Mouse (Mus musculus): ENCODE results near the gene Rapgef2. TPM values are rescaled to one million over a fixed set of nuclear protein-coding genes. Genes with fewer than 3 reads are reported as not detected.

The Rapgef2 gene
- polyA plus RNA-seq, 1 experiment from 2014 or later, result 8.9 TPM

DNA sequence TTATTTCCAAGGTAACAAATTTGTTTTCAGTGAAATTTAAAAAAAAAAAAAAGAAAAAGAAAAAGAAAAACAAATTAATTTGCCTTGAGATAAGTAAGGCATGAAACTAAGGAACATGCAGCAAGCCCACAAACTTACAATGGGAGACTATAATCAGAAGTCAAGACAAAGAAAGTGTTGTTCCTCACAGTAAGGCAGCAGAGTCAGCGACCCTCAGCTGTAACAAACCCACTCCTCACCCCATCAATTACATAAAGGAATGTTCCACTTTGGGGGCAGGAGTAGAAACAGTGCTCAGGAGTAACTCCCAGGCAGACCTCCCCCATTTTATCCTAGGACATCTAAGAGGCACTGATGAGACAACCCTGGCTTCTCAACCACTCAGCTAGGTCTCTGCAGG, 13.0 kb downstream of the Rapgef2 start:
- H3K36me3 ChIP-seq, result no peaks in the 10 kb centered on the region
- no peak overlapping the region for H3K9ac ChIP-seq (replicated peaks)
- no peaks in the 10 kb centered on the region for H3K9me3 ChIP-seq
- no peak for ATAC-seq
- H3K4me1 ChIP-seq (replicated peaks), result peaks cover 35% of the 10 kb centered on the region
- H3K27ac ChIP-seq, result no peak overlapping the region
- WGBS, result 11% methylated on average over 1 of the region's 1 CpGs
- H3K4me3 ChIP-seq (replicated peaks), result no peak overlapping the region
- H3K27me3 ChIP-seq, result no peaks in the 10 kb centered on the region
- H3K4me2 ChIP-seq (replicated peaks), result no peak overlapping the region

- H3K9me3 ChIP-seq, result no peaks in the 10 kb centered on the region
- H3K9ac ChIP-seq (replicated peaks), result no peak overlapping the region
- H3K27me3 ChIP-seq, result no peaks in the 10 kb centered on the region
- WGBS, result 84% methylated on average over 4 of the region's 4 CpGs
- no peak overlapping the region for H3K4me3 ChIP-seq (replicated peaks)
- no peaks in the 10 kb centered on the region for H3K36me3 ChIP-seq
- H3K27ac ChIP-seq, result no peak overlapping the region
- peaks cover 35% of the 10 kb centered on the region for H3K4me1 ChIP-seq (replicated peaks)
- no peak for ATAC-seq
- H3K4me2 ChIP-seq (replicated peaks), result no peak overlapping the region
Measured at GRCm38 (mm10) chr3:79272939-79273338, 13.4 kb downstream of the Rapgef2 start.

DNA sequence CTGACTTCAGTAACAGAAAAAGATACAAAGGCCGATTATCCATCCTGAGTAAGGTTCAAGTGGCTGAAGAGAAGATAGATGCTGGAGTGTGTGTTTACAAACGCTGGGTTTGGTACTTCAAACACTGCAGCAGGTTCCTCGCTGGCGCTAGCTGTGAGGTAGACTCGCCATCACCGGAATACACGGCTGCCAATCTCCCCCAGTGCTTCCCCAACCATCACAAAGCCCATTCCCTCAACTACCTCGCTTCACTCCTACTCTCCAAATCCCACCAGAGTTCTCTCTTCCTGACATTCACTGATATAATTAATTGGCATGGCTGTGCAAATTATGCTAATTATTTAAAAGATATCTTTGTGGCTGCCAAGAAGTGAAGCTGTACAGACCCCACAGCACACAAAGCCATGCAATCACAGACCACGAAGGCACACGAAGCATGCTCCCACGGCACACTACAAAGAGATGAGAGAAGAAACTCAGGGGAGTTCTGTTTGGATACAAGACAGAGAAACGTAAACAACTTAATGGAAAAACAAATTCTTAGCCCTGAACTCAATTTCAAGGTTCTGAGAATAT, 15.2 kb downstream of the Rapgef2 start:
- Histone ChIP-seq H3K36me3 (no peaks in the 10 kb centered on the region), H3K4me3 (replicated peaks) (no peak overlapping the region), H3K9ac (replicated peaks) (no peak overlapping the region), H3K27me3 (no peaks in the 10 kb centered on the region), H3K27ac (peak overlapping the region; percentile 26; the same call in 1 of the 2 replicates), H3K9me3 (no peaks in the 10 kb centered on the region), H3K4me2 (replicated peaks) (no peak overlapping the region), H3K4me1 (replicated peaks) (peaks cover 33% of the 10 kb centered on the region)
- peak; percentile 70 for ATAC-seq
- WGBS, result 55% methylated on average over 12 of the region's 12 CpGs

DNA sequence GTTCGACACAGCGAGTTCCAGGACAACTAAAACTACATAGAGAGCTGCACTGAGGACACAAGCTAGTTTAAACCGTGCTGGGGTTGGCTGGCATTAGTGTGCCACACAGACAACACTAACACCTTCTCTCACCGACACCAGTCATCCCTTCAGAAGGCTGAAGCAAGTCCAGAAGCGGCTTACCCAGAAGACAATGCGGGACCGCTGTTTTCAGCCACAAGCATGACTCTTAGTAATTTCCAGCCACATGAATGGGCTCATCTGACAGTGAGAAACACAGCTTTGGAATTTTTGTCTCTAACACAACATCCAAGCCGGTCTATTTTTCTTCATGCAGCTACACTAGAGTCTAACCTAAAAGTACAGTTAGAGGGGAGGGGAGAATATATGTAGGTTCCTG, 16.4 kb downstream of the Rapgef2 start:
- Histone ChIP-seq H3K4me2 (replicated peaks) (no peak overlapping the region), H3K9ac (replicated peaks) (no peak overlapping the region), H3K27ac (no peak overlapping the region), H3K27me3 (no peaks in the 10 kb centered on the region), H3K4me3 (replicated peaks) (no peak overlapping the region), H3K36me3 (no peaks in the 10 kb centered on the region), H3K9me3 (no peaks in the 10 kb centered on the region), H3K4me1 (replicated peaks) (peaks cover 21% of the 10 kb centered on the region)
- ATAC-seq, result no peak
- WGBS, result 85% methylated on average over 8 of the region's 8 CpGs

DNA sequence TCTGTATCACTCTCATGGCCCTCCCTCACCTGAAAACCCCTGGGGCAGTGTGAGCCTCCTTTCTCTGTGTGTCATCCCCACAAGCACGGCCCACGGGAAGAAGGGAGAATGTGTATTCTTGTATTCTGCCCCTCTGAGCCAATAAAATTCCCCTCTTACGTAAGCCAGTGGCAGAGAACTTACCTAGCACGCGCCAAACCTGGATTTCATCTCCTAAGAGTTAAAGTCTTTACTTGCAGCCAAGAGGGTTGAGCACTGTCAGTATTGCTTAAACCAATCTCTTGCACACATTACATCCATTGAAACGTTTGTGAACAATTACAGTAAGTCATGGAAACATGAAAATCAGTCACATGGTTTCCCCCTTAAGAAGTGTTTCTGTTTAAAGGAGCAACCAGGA, 19.3 kb downstream of the Rapgef2 start:
- Histone ChIP-seq H3K4me2 (replicated peaks) (no peak overlapping the region), H3K4me1 (replicated peaks) (peaks cover 15% of the 10 kb centered on the region), H3K9ac (replicated peaks) (no peak overlapping the region), H3K36me3 (no peaks in the 10 kb centered on the region), H3K4me3 (replicated peaks) (no peak overlapping the region), H3K9me3 (no peaks in the 10 kb centered on the region), H3K27me3 (no peaks in the 10 kb centered on the region), H3K27ac (no peak overlapping the region)
- no peak for ATAC-seq
- WGBS, result 83% methylated on average over 6 of the region's 6 CpGs

DNA sequence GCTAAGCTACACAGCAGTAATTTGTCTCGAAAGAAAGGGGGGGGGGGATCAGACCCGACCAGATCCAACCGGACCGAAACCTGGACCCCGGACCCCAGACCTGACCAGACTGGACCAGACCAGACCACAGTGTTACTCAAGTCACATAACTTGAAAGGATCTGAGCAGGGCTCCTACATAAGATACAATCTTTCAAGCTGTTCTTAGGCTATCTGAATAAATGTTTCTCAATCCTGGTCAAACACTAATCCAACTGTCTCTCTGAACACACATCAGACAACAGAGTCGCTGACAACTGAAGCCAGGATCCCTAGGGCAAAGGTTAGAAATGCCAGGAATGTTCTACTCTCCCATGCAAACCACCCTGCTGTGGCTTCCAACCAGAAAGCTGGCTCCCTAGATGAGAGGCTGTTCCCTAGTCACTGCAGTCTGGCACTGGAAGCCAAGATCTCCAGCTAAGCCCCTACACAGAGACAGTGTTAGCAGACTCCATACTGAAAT, 24.5 kb downstream of the Rapgef2 start:
- Histone ChIP-seq H3K9me3 (no peaks in the 10 kb centered on the region), H3K4me3 (replicated peaks) (no peak overlapping the region), H3K27me3 (no peaks in the 10 kb centered on the region), H3K4me2 (replicated peaks) (no peak overlapping the region), H3K9ac (replicated peaks) (no peak overlapping the region), H3K4me1 (replicated peaks) (0 out of 2 replicates have a peak, but pooled peaks cover 3% of the 10 kb centered on the region), H3K36me3 (no peaks in the 10 kb centered on the region), H3K27ac (no peak overlapping the region)
- 72% methylated on average over 6 of the region's 6 CpGs for WGBS
- no peak for ATAC-seq

DNA sequence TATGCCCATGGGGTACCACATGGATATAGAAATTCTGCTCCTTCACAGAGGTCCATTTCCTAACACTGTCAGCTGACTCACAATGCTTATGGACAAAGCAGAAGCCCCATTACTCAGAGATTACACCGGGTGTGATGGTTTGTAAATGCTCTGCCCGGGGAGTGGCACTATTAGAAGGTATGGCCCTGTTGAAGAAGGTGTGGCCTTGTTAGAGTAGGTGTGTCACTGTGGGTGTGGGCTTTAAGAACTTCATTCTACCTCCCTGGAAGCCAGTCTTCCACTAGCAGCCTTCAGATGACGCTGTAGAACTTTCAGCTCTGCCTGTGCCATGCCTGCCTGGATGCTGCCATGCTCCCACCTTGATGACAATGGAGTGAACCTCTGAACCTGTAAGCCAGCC, 32.3 kb downstream of the Rapgef2 start:
- no peak overlapping the region for H3K27ac ChIP-seq
- no peaks in the 10 kb centered on the region for H3K36me3 ChIP-seq
- WGBS, result 96% methylated on average over 3 of the region's 3 CpGs
- H3K4me2 ChIP-seq (replicated peaks), result no peak overlapping the region
- no peaks in the 10 kb centered on the region for H3K27me3 ChIP-seq
- 0 out of 2 replicates have a peak, but pooled peaks cover 8% of the 10 kb centered on the region for H3K4me1 ChIP-seq (replicated peaks)
- no peak overlapping the region for H3K4me3 ChIP-seq (replicated peaks)
- no peak for ATAC-seq
- H3K9me3 ChIP-seq, result 0 out of 2 replicates have a peak, but pooled peaks cover 4% of the 10 kb centered on the region
- no peak overlapping the region for H3K9ac ChIP-seq (replicated peaks)

DNA sequence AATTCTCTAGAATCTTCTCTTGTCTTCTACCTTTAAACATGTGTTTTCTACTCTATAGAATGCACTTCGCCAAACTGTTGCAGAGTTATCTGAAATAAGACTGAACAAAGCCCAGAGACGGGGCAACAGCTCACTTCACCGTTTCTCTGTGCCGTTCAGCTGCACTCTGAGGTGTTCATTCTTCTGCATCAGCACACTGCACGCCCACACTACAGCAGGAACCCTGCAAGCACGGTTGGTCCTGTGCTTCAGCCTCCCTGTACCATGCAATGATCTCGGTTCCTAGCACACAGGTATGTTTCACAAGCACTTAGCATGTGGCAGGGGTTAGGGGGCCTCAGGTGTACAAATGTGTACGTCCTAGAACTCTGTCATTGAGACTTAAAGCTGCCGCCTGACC, 32.9 kb downstream of the Rapgef2 start:
- Histone ChIP-seq H3K36me3 (no peaks in the 10 kb centered on the region), H3K27me3 (no peaks in the 10 kb centered on the region), H3K27ac (no peak overlapping the region), H3K4me3 (replicated peaks) (no peak overlapping the region), H3K4me2 (replicated peaks) (no peak overlapping the region), H3K4me1 (replicated peaks) (0 out of 2 replicates have a peak, but pooled peaks cover 9% of the 10 kb centered on the region), H3K9ac (replicated peaks) (no peak overlapping the region), H3K9me3 (0 out of 2 replicates have a peak, but pooled peaks cover 4% of the 10 kb centered on the region)
- 72% methylated on average over 9 of the region's 9 CpGs for WGBS
- ATAC-seq, result no peak

- H3K9me3 ChIP-seq, result 0 out of 2 replicates have a peak, but pooled peaks cover 4% of the 10 kb centered on the region
- H3K9ac ChIP-seq (replicated peaks), result no peak overlapping the region
- ATAC-seq, result no peak
- no peak overlapping the region for H3K27ac ChIP-seq
- peaks cover 12% of the 10 kb centered on the region; the same call in 1 of the 2 replicates for H3K4me1 ChIP-seq (replicated peaks)
- H3K27me3 ChIP-seq, result no peaks in the 10 kb centered on the region
- 56% methylated on average over 5 of the region's 5 CpGs for WGBS
- no peak overlapping the region for H3K4me2 ChIP-seq (replicated peaks)
- H3K4me3 ChIP-seq (replicated peaks), result no peak overlapping the region
- no peaks in the 10 kb centered on the region for H3K36me3 ChIP-seq
Measured at GRCm38 (mm10) chr3:79252921-79253394, 33.4 kb downstream of the Rapgef2 start.

GRCm38 (mm10) chr3:79249955-79250354, 36.4 kb downstream of the Rapgef2 start:
- no peaks in the 10 kb centered on the region for H3K36me3 ChIP-seq
- ATAC-seq, result no peak
- H3K4me2 ChIP-seq (replicated peaks), result no peak overlapping the region
- H3K27me3 ChIP-seq, result no peaks in the 10 kb centered on the region
- no peak overlapping the region for H3K9ac ChIP-seq (replicated peaks)
- no peak overlapping the region for H3K4me3 ChIP-seq (replicated peaks)
- 84% methylated on average over 1 of the region's 1 CpGs for WGBS
- H3K4me1 ChIP-seq (replicated peaks), result peaks cover 27% of the 10 kb centered on the region
- 0 out of 2 replicates have a peak, but pooled peaks cover 4% of the 10 kb centered on the region for H3K9me3 ChIP-seq
- no peak overlapping the region for H3K27ac ChIP-seq

DNA sequence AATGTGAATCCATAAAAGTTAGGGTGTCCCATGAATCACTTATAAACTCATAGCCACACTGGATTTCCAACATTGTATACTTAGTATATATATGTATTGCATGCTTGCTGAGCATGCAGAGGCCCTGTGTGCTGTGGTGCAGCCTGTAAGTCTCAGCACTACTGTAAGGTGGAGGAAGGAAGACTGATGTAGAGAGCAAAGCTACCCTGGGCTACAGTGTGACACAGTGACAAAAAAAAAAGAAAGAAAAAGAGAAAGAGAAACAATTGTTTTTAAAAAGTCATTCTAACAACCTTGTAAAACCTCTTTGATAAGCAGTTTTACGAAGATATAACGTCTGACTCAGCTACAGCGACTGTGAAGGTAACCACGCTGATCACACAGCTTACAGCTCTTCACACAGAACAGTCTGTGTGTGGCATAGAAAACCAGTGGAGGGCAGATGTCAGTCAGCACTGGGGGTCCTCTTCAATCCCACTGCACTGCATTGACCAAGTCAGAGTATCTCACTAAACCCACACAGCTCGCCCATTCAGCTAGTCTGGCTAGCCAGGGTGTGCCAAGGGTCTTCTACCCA, 37.6 kb downstream of the Rapgef2 start:
- H3K9me3 ChIP-seq, result 0 out of 2 replicates have a peak, but pooled peaks cover 4% of the 10 kb centered on the region
- no peak overlapping the region for H3K4me3 ChIP-seq (replicated peaks)
- no peaks in the 10 kb centered on the region for H3K27me3 ChIP-seq
- no peak overlapping the region for H3K4me2 ChIP-seq (replicated peaks)
- no peaks in the 10 kb centered on the region for H3K36me3 ChIP-seq
- H3K4me1 ChIP-seq (replicated peaks), result peaks cover 27% of the 10 kb centered on the region
- no peak for ATAC-seq
- 85% methylated on average over 5 of the region's 5 CpGs for WGBS
- no peak overlapping the region for H3K9ac ChIP-seq (replicated peaks)
- no peak overlapping the region; the same call in 1 of the 2 replicates for H3K27ac ChIP-seq

DNA sequence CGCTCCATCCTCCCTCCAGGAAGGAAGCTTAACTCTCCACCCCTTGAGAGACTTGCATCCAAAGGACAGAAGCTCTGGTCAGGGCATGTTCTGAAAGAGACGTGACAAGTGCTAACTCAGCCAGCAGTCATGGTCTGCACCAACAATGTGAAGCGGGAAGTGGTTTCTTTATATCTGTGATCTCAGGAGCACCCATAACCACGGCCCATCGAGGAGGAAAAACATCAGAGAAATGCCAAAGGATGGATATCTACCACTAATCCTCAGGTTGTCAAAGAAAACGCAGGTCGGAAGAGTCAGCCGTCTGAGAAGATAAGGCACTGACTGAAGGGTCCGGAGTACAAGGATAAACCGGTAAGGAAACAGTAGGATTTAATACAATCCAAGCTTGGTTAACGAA, 38.1 kb downstream of the Rapgef2 start:
- H3K9me3 ChIP-seq, result 0 out of 2 replicates have a peak, but pooled peaks cover 4% of the 10 kb centered on the region
- no peaks in the 10 kb centered on the region for H3K36me3 ChIP-seq
- WGBS, result 81% methylated on average over 11 of the region's 11 CpGs
- H3K4me1 ChIP-seq (replicated peaks), result peaks cover 27% of the 10 kb centered on the region
- H3K4me2 ChIP-seq (replicated peaks), result no peak overlapping the region
- ATAC-seq, result no peak
- H3K9ac ChIP-seq (replicated peaks), result no peak overlapping the region
- no peak overlapping the region for H3K4me3 ChIP-seq (replicated peaks)
- H3K27me3 ChIP-seq, result no peaks in the 10 kb centered on the region
- no peak overlapping the region for H3K27ac ChIP-seq
